Mouse (Mus musculus) cerebellum, adult 2 months (tissue): ENCODE data around the gene Pxdn.
A peak's percentile ranks its signal among the peaks of the same experiment; 100 is the strongest.

Experiments
- CTCF ChIP-seq: fragments of 200-500 bp; IDR thresholded peaks from 2 replicates; pipeline ENCODE4 v1.5.1; 2011; ENCODE audit warnings: low read depth, mild to moderate bottlenecking, control low read depth, low read length, moderate library complexity, borderline replicate concordance; ENCODE audit not compliant: insufficient read depth
- POLR2A ChIP-seq: fragments of 200-500 bp; IDR thresholded peaks from 2 replicates; pipeline ENCODE4 v1.6.1; 2011; ENCODE audit warnings: low read length, control low read depth, borderline replicate concordance; ENCODE audit not compliant: insufficient read depth

DNA sequence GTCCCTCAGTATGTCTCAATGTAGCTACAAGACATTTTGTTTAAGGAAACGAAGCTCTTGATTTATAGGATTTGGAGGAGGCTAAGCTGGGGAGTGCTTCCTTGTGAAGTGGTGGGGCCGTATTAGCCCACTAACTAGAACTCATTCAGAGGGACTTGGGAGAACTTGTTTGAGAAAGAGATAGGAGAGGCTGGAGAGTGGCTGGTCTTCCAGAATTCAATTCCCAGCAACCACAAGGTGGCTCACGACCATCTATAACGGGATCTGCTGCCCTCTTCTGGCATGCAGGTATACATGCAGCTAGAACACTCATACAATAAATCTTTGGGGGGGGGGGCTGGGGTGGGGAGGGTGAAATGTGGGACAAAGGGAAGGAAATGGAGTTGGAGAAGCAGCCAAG, 102.7 kb downstream of the Pxdn start:
- TF ChIP-seq CTCF: peak; percentile 52; the same call in 1 of the 2 replicates
- no peak for TF ChIP-seq POLR2A
